9 mouse cellular contexts compared by ENCODE assay signal in the genomic region with DNA sequence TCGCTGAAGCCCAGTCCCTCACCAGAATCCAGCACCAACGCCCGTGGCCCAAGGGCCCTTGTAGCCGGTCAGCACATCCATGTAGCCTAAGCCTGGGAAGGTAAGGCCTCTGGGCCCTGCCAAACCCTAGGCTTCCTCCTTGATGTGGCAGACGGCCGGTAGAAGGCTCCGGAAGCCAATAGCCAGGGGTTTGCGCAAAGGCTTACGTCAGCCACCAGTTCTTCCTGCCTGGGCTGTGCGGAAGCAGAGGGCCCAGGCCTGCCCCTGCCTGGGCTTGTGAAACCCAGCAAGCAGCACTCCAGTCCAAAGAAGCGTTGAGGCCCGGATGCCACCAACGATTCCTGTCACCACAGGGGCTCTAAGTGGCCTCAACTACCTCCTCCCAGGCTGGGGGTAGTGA. TPM values are rescaled to one million over a fixed set of nuclear protein-coding genes. Genes with fewer than 3 reads are reported as not detected.
DNase-seq lines count a peak whose midpoint lies in the region; ATAC-seq lines count a peak whose summit lies in the region.
"Had no signal": no experiment of that assay in that cellular context is flagged by ENCODE, and none has a peak within 500 bp of the region (broad histone marks: within the 10 kb centered on the region; RNA-seq: fewer than 3 reads in every experiment).

No protein-coding gene starts in this region.

- H3K9me3 ChIP-seq in hindbrain, embryonic 10.5 days, result no peaks in the 10 kb centered on the region
- no peaks in the 10 kb centered on the region for H3K9me3 ChIP-seq in hindbrain, embryonic 16.5 days (ENCODE audit: control insufficient read depth, low read length)
- no peaks in the 10 kb centered on the region for H3K9me3 ChIP-seq in intestine, embryonic 16.5 days (ENCODE audit: control insufficient read depth, low read length)

- H3K4me2 ChIP-seq in hindbrain, embryonic 16.5 days (ENCODE audit: low read length), result no peak overlapping the region
- H3K4me2 ChIP-seq in intestine, embryonic 16.5 days (ENCODE audit: low read depth, low read length), result no peak overlapping the region

- no peak for ATAC-seq in hindbrain, embryonic 16.5 days
- ATAC-seq in intestine, embryonic 16.5 days, result no peak

- H3K4me3 ChIP-seq in hindbrain, embryonic 10.5 days, result no peak overlapping the region
- no peak overlapping the region for H3K4me3 ChIP-seq in hindbrain, embryonic 16.5 days (ENCODE audit: low read length)
- H3K4me3 ChIP-seq in intestine, embryonic 16.5 days (ENCODE audit: low read length), result no peak overlapping the region

- H3K27ac ChIP-seq in hindbrain, embryonic 10.5 days, result 0 out of 2 replicates have a peak overlapping the region, but pooled peaks have one; percentile 30
- no peak overlapping the region for H3K27ac ChIP-seq in hindbrain, embryonic 16.5 days (ENCODE audit: low read depth, low read length)
- no peak overlapping the region for H3K27ac ChIP-seq in intestine, embryonic 16.5 days (ENCODE audit: low read length)
- H3K27ac ChIP-seq: kidney, postnatal 0 days had no signal

- no peak overlapping the region for H3K9ac ChIP-seq in hindbrain, embryonic 16.5 days (ENCODE audit: low read depth, low read length)
- no peak overlapping the region for H3K9ac ChIP-seq in intestine, embryonic 16.5 days (ENCODE audit: low read depth, low read length)

- H3K27me3 ChIP-seq in hindbrain, embryonic 10.5 days (ENCODE audit: insufficient read depth, poor library complexity, severe bottlenecking), result no peaks in the 10 kb centered on the region
- H3K27me3 ChIP-seq in hindbrain, embryonic 16.5 days (replicated peaks; ENCODE audit: control insufficient read depth, insufficient read depth, low read length), result no peaks in the 10 kb centered on the region
- no peaks in the 10 kb centered on the region for H3K27me3 ChIP-seq in intestine, embryonic 16.5 days (replicated peaks; ENCODE audit: control insufficient read depth, insufficient read depth, low read length)

- H3K4me1 ChIP-seq in hindbrain, embryonic 10.5 days (replicated peaks), result peaks cover 48% of the 10 kb centered on the region
- H3K4me1 ChIP-seq in hindbrain, embryonic 16.5 days (ENCODE audit: control insufficient read depth, insufficient read depth, low read depth, low read length), result peaks cover 33% of the 10 kb centered on the region
- H3K4me1 ChIP-seq in intestine, embryonic 16.5 days (ENCODE audit: control insufficient read depth, insufficient read depth, low read length), result peaks cover 17% of the 10 kb centered on the region

- DNase-seq in hindbrain, embryonic 10.5 days (ENCODE audit: low spot score), result no peak
- DNase-seq in ZHBTc4 (ENCODE audit: low read depth, low spot score), result peak; percentile 50
- DNase-seq in kidney, postnatal 36 days, result peak; percentile 34 to 55
- DNase-seq in naive thymus-derived CD4-positive, alpha-beta T cell, adult 2 months (ENCODE audit: low read depth), result peak; percentile 90
- DNase-seq in c-Kit-positive CD71-positive TER-119-positive erythroid progenitor cells, embryonic 14.5 days (ENCODE audit: low spot score), result no peak
- no peak for DNase-seq in embryo, embryonic 11 days

- peaks cover 81% of the 10 kb centered on the region for H3K36me3 ChIP-seq in hindbrain, embryonic 10.5 days
- no peaks in the 10 kb centered on the region for H3K36me3 ChIP-seq in hindbrain, embryonic 16.5 days (ENCODE audit: control insufficient read depth, insufficient read depth, low read length)
- no peaks in the 10 kb centered on the region for H3K36me3 ChIP-seq in intestine, embryonic 16.5 days (ENCODE audit: control insufficient read depth, insufficient read depth, low read length)

- 86% methylated on average over 13 of the region's 13 CpGs for WGBS in hindbrain, embryonic 10.5 days
- 81% methylated on average over 13 of the region's 13 CpGs for WGBS in hindbrain, embryonic 16.5 days
- 82% methylated on average over 13 of the region's 13 CpGs for WGBS in intestine, embryonic 16.5 days

RNA-seq across cellular contexts. Expression of gene Tnrc18, which starts 22.9 kb away (rescaled TPM):
- 25.2 and 39.3 TPM in 2 replicates for polyA plus RNA-seq in hindbrain, embryonic 10.5 days (2016; fragmentation: Nextera tagmentation; extraction: Ambion mirVana)
- polyA plus RNA-seq in hindbrain, embryonic 16.5 days (2015; fragmentation: Nextera tagmentation; extraction: Ambion mirVana), result 19.7 and 23.8 TPM in 2 replicates
- polyA plus RNA-seq in intestine, embryonic 16.5 days (2015; fragmentation: Nextera tagmentation; extraction: Ambion mirVana), result 10.5 and 13.2 TPM in 2 replicates

Comparison
In these comparisons a context has a peak if more than half of its experiments do, and no peak if none do; other contexts are left out.
1. DNase-seq: peak in ZHBTc4 (single experiment), kidney, postnatal 36 days (2 of 2) and naive thymus-derived CD4-positive, alpha-beta T cell, adult 2 months (single experiment); none in hindbrain, embryonic 10.5 days (single experiment), c-Kit-positive CD71-positive TER-119-positive erythroid progenitor cells, embryonic 14.5 days (single experiment) and embryo, embryonic 11 days (single experiment).